Comparison of ENCODE assay signal across 7 mouse cellular contexts in genomic region chr7:110157261-110157910, GRCm38 (mm10). TPM values are rescaled to one million over a fixed set of nuclear protein-coding genes. Genes with fewer than 3 reads are reported as not detected.
DNase-seq lines count a peak whose midpoint lies in the region; ATAC-seq and TF ChIP-seq lines count a peak whose summit lies in the region.

No protein-coding gene starts in this region.

- H3K4me3 ChIP-seq in kidney, embryonic 16.5 days (ENCODE audit: low read length) = no peak overlapping the region
- H3K4me3 ChIP-seq in megakaryocyte, embryonic 14.5 days (replicated peaks) = peak overlapping the region; percentile 34
- no peak overlapping the region for H3K4me3 ChIP-seq in hindbrain, embryonic 12.5 days
- H3K4me3 ChIP-seq in left cerebral cortex, adult 2 months = no peak overlapping the region

- intact Hi-C loops in left cerebral cortex, adult 2 months (cut with DNase I) = no loop called here

- peaks cover 9% of the 10 kb centered on the region; the same call in 1 of the 2 replicates for H3K4me1 ChIP-seq in kidney, embryonic 16.5 days (ENCODE audit: insufficient read depth, low read length)
- peaks cover 31% of the 10 kb centered on the region for H3K4me1 ChIP-seq in megakaryocyte, embryonic 14.5 days
- H3K4me1 ChIP-seq in hindbrain, embryonic 12.5 days = no peaks in the 10 kb centered on the region

- H3K9ac ChIP-seq in kidney, embryonic 16.5 days (replicated peaks; ENCODE audit: low read length) = 0 out of 2 replicates have a peak overlapping the region, but pooled peaks have one; percentile 9
- H3K9ac ChIP-seq in hindbrain, embryonic 12.5 days = no peak overlapping the region

- no peaks in the 10 kb centered on the region for H3K27me3 ChIP-seq in kidney, embryonic 16.5 days (ENCODE audit: insufficient read depth, low read length)
- peaks cover 5% of the 10 kb centered on the region for H3K27me3 ChIP-seq in megakaryocyte, embryonic 14.5 days (replicated peaks)
- no peaks in the 10 kb centered on the region for H3K27me3 ChIP-seq in hindbrain, embryonic 12.5 days

- peak; percentile 33 for DNase-seq in ZHBTc4 (ENCODE audit: low read depth, low spot score)
- DNase-seq in heart, adult 18-20 months = peak; percentile 42 to 46
- no peak for DNase-seq in urinary bladder, adult 18-20 months (ENCODE audit: low spot score in 2 of 2)
- no peak for DNase-seq in left cerebral cortex, adult 2 months (ENCODE audit: extremely low spot score in 1 of 2, low spot score in 2 of 2)

- 28% methylated on average over 7 of the region's 7 CpGs for WGBS in kidney, embryonic 16.5 days
- WGBS in hindbrain, embryonic 12.5 days = 68% methylated on average over 7 of the region's 7 CpGs

- H3K27ac ChIP-seq in kidney, embryonic 16.5 days (ENCODE audit: low read length) = peak overlapping the region; percentile 56; the same call in 1 of the 2 replicates
- no peak overlapping the region for H3K27ac ChIP-seq in hindbrain, embryonic 12.5 days
- no peak overlapping the region for H3K27ac ChIP-seq in left cerebral cortex, adult 2 months

- H3K4me2 ChIP-seq in kidney, embryonic 16.5 days (replicated peaks; ENCODE audit: low read depth, low read length) = peak overlapping the region; percentile 21; the same call in 1 of the 2 replicates
- H3K4me2 ChIP-seq in hindbrain, embryonic 12.5 days (replicated peaks) = no peak overlapping the region

- ATAC-seq in kidney, embryonic 16.5 days (ENCODE audit: low FRiP score, low TSS enrichment) = peak; percentile 28; the same call in 1 of the 2 replicates
- ATAC-seq in hindbrain, embryonic 12.5 days (ENCODE audit: low FRiP score) = no peak

- no peak for TF ChIP-seq CTCF in left cerebral cortex, adult 2 months (IDR thresholded peaks at IDR 0.05)

- H3K36me3 ChIP-seq in kidney, embryonic 16.5 days (ENCODE audit: insufficient read depth, low read length) = no peaks in the 10 kb centered on the region
- H3K36me3 ChIP-seq in megakaryocyte, embryonic 14.5 days (replicated peaks; ENCODE audit: low read length) = no peaks in the 10 kb centered on the region
- no peaks in the 10 kb centered on the region for H3K36me3 ChIP-seq in hindbrain, embryonic 12.5 days

- H3K9me3 ChIP-seq in kidney, embryonic 16.5 days (ENCODE audit: low read length) = no peaks in the 10 kb centered on the region
- H3K9me3 ChIP-seq in megakaryocyte, embryonic 14.5 days = no peaks in the 10 kb centered on the region
- H3K9me3 ChIP-seq in hindbrain, embryonic 12.5 days (replicated peaks) = no peaks in the 10 kb centered on the region

RNA-seq across cellular contexts. Expression of gene Wee1, which starts 35.5 kb away (rescaled TPM):
- total RNA-seq in heart, adult 18-20 months (2021) = 10 to 100 TPM in 1 of 2 experiments, 1 to 10 TPM in 1; 9.2 to 11.3 TPM
- polyA plus RNA-seq in kidney, embryonic 16.5 days (2015; fragmentation: Nextera tagmentation; extraction: Ambion mirVana) = 20.6 TPM in 2 replicates
- 4.0 and 4.1 TPM in 2 replicates for polyA plus RNA-seq in megakaryocyte, embryonic 14.5 days (2012; ENCODE audit: insufficient read depth, low replicate concordance)
- 26.3 and 27.1 TPM in 2 replicates for polyA plus RNA-seq in hindbrain, embryonic 12.5 days (2016; fragmentation: Nextera tagmentation; extraction: Ambion mirVana)
- total RNA-seq in left cerebral cortex, adult 2 months (2021) = 10 to 100 TPM; 25.8 to 27.0 TPM

Comparison
In these comparisons a context has a peak if more than half of its experiments do, and no peak if none do; other contexts are left out.
1. DNase-seq: peak in ZHBTc4 (single experiment) and heart, adult 18-20 months (2 of 2); none in urinary bladder, adult 18-20 months (0 of 2) and left cerebral cortex, adult 2 months (0 of 2).